Mouse (Mus musculus): ENCODE measurements around the gene Kctd17.
A peak's percentile ranks its signal among the peaks of the same experiment; 100 is the strongest.

Gene Kctd17

GRCm38 (mm10) chr15:78447746-78448535 is 19.6 kb downstream of the Kctd17 start:
- peak; percentile 56 for DNase-seq (ENCODE audit: low read depth, low spot score)

GRCm38 (mm10) chr15:78449131-78449530 is 20.8 kb downstream of the Kctd17 start:
- DNase-seq (ENCODE audit: low read depth, low spot score): no peak

GRCm38 (mm10) chr15:78449694-78450418 is 21.5 kb downstream of the Kctd17 start:
- no peak for DNase-seq (ENCODE audit: low read depth, low spot score)

- no peak for DNase-seq (ENCODE audit: low read depth, low spot score)
Measured at GRCm38 (mm10) chr15:78450419-78450768, 22.0 kb downstream of the Kctd17 start.

- DNase-seq (ENCODE audit: low read depth, low spot score): no peak
Measured at GRCm38 (mm10) chr15:78451201-78451600, 22.8 kb downstream of the Kctd17 start.

GRCm38 (mm10) chr15:78452929-78453328 is 24.6 kb downstream of the Kctd17 start:
- DNase-seq (ENCODE audit: low read depth, low spot score): no peak

GRCm38 (mm10) chr15:78455168-78455567 is 26.8 kb downstream of the Kctd17 start:
- DNase-seq (ENCODE audit: low read depth, low spot score): no peak

GRCm38 (mm10) chr15:78456051-78456450 is 27.7 kb downstream of the Kctd17 start:
- DNase-seq (ENCODE audit: low read depth, low spot score): no peak

- no peak for DNase-seq (ENCODE audit: low read depth, low spot score)
Measured at GRCm38 (mm10) chr15:78457193-78457592, 28.8 kb downstream of the Kctd17 start.

- no peak for DNase-seq (ENCODE audit: low read depth, low spot score)
Measured at GRCm38 (mm10) chr15:78462981-78463380, 34.6 kb downstream of the Kctd17 start.

- no peak for DNase-seq (ENCODE audit: low read depth, low spot score)
Measured at GRCm38 (mm10) chr15:78466809-78467208, 38.4 kb downstream of the Kctd17 start.

GRCm38 (mm10) chr15:78467570-78467969 is 39.2 kb downstream of the Kctd17 start:
- DNase-seq (ENCODE audit: low read depth, low spot score): no peak

GRCm38 (mm10) chr15:78468379-78468937 is 40.1 kb downstream of the Kctd17 start, which contains the start of gene Tmprss6:
Gene Tmprss6 (minus strand): TSS chr15:78468634.
- DNase-seq (ENCODE audit: low read depth, low spot score): no peak

GRCm38 (mm10) chr15:78470495-78471276 is 42.3 kb downstream of the Kctd17 start:
- no peak for DNase-seq (ENCODE audit: low read depth, low spot score)

GRCm38 (mm10) chr15:78471902-78472301 is 43.5 kb downstream of the Kctd17 start:
- DNase-seq (ENCODE audit: low read depth, low spot score): no peak

- no peak for DNase-seq (ENCODE audit: low read depth, low spot score)
Measured at GRCm38 (mm10) chr15:78473442-78473841, 45.1 kb downstream of the Kctd17 start.

GRCm38 (mm10) chr15:78475604-78476031 is 47.3 kb downstream of the Kctd17 start:
- no peak for DNase-seq (ENCODE audit: low read depth, low spot score)

GRCm38 (mm10) chr15:78476878-78477277 is 48.5 kb downstream of the Kctd17 start:
- DNase-seq (ENCODE audit: low read depth, low spot score): no peak

GRCm38 (mm10) chr15:78478073-78478472 is 49.7 kb downstream of the Kctd17 start:
- DNase-seq (ENCODE audit: low read depth, low spot score): no peak

- DNase-seq (ENCODE audit: low read depth, low spot score): no peak
Measured at GRCm38 (mm10) chr15:78479470-78479869, 51.1 kb downstream of the Kctd17 start.

- no peak for DNase-seq (ENCODE audit: low read depth, low spot score)
Measured at GRCm38 (mm10) chr15:78480111-78480510, 51.7 kb downstream of the Kctd17 start.

- no peak for DNase-seq (ENCODE audit: low read depth, low spot score)
Measured at GRCm38 (mm10) chr15:78480991-78481390, 52.6 kb downstream of the Kctd17 start.

All from brain, embryonic 18.5 days (tissue).